Mouse (Mus musculus): Measurements from ENCODE around the gene Cep135. TPM values are rescaled to one million over a fixed set of nuclear protein-coding genes. Genes with fewer than 3 reads are reported as not detected.

Cep135 gene
- polyA plus RNA-seq, 1 experiment from 2014 or later: 3.6 TPM

DNA sequence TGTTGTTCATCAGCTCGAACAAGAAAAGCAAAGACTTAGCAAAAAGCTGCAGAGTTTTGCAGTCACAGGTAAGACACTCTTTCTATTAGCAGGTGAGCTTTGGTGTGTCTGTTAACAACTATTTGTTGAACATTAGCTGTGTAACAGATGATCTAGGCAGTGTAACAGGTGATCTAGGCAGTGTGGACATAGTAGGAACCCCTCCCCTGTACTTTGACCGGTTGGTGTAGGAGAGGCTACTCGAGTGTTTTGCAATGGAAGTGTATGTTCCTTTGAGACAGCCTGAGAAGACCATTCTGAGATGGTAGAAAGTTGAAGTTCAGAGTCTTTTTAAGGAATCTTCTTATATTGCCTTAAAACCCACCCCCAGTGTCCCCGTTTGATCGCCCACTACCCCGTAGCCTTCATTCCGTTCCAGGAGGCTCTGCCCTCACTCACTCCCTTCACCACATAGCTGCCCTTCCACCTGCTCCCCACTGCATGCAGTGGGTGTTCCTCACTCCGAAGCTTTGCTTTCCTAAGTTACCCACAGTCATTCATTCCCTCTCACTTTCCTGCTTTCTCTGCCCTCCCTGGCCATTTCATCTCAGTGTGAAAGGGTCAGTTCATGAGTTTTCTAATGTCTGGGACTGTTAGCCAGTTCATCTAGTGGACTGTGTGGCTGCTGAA, 21.3 kb downstream of the Cep135 start:
- Histone ChIP-seq H3K4me1 (replicated peaks) (no peaks in the 10 kb centered on the region), H3K9ac (no peak overlapping the region), H3K9me3 (no peaks in the 10 kb centered on the region), H3K4me2 (no peak overlapping the region), H3K27me3 (no peaks in the 10 kb centered on the region), H3K36me3 (peaks cover 69% of the 10 kb centered on the region), H3K4me3 (no peak overlapping the region), H3K27ac (replicated peaks) (no peak overlapping the region)
- 97% methylated on average over 8 of the region's 8 CpGs for WGBS
- ATAC-seq (ENCODE audit: low read depth): no peak

DNA sequence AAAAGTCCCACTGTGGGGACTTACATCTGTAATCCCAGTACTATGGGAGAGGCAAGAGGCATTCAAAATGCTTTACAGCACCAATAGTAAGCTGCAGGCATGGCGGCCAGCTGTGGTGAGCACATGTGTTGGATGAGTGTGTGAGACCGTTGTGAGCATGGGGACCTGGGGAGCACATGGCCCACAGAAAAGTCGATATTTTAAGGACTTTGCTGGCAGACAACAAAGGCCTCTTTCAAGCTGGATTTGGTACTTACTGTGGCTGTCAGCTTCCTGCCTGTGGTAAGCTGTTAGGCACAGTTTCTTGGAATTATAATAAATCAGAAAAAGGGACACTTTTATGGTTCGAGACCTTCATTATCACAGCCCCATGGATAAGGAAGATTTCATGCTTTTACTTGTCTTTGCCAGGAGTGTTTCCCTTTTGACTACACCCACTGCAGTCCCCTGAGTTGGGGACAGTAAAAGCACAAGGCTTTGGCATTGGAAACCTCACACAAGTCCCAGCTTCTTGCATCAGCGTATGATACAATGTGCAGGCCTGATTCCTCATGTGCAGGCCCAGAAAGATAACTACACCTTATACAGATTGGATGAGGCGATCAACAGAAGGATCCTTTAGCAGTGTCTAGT, 24.5 kb downstream of the Cep135 start:
- Histone ChIP-seq H3K9me3 (no peaks in the 10 kb centered on the region), H3K27ac (replicated peaks) (no peak overlapping the region), H3K36me3 (peaks cover 71% of the 10 kb centered on the region), H3K27me3 (no peaks in the 10 kb centered on the region), H3K9ac (no peak overlapping the region), H3K4me2 (no peak overlapping the region), H3K4me1 (replicated peaks) (no peaks in the 10 kb centered on the region), H3K4me3 (no peak overlapping the region)
- peak; percentile 53; the same call in 1 of the 2 replicates for ATAC-seq (ENCODE audit: low read depth)
- 37% methylated on average over 6 of the region's 6 CpGs for WGBS

DNA sequence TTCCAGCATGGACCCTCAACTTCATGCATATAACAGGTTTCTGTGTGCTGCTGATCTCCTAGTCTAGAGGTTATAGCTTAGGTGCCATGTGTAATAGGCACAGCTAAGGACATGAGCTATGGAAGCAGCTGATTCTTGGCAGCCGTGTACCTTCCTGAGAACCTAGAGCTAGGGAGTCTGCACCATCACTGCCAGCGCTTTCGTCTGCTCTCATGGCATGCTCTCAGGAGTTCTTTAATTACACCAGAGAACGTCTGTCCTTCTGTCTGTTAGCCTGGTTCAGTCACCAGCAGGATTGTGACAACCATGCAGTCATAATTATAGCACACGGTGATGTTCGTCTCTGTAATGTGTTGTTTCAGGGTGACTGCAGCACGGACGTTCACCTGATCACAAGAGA, 26.8 kb downstream of the Cep135 start:
- Histone ChIP-seq H3K9me3 (no peaks in the 10 kb centered on the region), H3K36me3 (peaks cover 72% of the 10 kb centered on the region), H3K4me3 (no peak overlapping the region), H3K27ac (replicated peaks) (no peak overlapping the region), H3K27me3 (no peaks in the 10 kb centered on the region), H3K4me2 (no peak overlapping the region), H3K4me1 (replicated peaks) (no peaks in the 10 kb centered on the region), H3K9ac (no peak overlapping the region)
- WGBS: 90% methylated on average over 8 of the region's 8 CpGs
- no peak for ATAC-seq (ENCODE audit: low read depth)

DNA sequence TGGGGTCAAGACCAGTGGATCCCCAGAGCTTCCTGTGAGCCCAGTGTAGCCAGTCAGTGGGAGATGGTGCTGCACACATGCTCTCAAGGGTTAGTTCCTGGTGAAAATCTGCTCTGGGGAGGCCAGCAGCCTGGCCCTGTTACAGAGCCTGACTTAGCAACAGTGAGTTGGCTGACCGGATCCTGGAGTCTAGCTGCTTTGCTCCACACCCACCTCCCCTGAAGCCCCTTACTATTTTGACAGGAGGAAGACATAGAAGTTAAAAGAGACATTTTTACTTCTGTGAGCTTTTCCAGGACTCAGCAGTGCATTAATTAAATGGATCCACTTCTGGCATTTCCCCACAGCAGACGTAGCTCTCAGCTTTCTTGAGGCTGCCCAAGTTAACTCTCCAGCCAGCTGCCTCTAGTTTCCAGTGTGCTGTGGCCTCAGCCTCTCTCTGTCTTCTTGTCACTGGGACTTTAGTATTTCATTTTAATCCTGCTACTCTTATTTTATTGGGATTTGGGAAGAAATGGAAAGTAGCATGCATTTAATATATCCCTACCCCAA, 27.8 kb downstream of the Cep135 start:
- Histone ChIP-seq H3K27me3 (no peaks in the 10 kb centered on the region), H3K9me3 (no peaks in the 10 kb centered on the region), H3K4me2 (no peak overlapping the region), H3K4me1 (replicated peaks) (no peaks in the 10 kb centered on the region), H3K27ac (replicated peaks) (no peak overlapping the region), H3K9ac (no peak overlapping the region), H3K36me3 (peaks cover 63% of the 10 kb centered on the region), H3K4me3 (no peak overlapping the region)
- 84% methylated on average over 2 of the region's 2 CpGs for WGBS
- ATAC-seq (ENCODE audit: low read depth): no peak

DNA sequence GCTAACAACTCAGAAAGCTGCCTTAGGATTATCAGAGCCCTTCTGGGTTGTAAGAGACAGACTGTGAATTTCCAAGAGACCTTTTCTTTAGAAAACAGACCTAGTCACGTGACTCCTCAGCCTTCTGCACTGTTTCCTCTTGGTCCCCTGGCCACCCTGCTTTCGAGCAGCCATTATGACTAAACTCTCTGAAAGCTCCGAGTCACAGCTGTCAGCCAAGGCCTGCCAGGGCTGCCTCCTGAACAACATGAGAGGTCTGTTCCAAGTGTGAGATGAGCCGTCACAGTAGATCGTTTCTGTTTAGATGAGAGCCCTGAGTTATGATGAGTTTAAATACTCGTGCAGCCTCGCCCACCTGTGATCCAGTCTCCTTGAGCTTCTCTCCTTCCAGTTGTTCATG, 30.3 kb downstream of the Cep135 start:
- H3K27ac ChIP-seq (replicated peaks): no peak overlapping the region
- H3K4me3 ChIP-seq: no peak overlapping the region
- H3K4me1 ChIP-seq (replicated peaks): no peaks in the 10 kb centered on the region
- no peaks in the 10 kb centered on the region for H3K9me3 ChIP-seq
- no peak overlapping the region for H3K4me2 ChIP-seq
- no peaks in the 10 kb centered on the region for H3K27me3 ChIP-seq
- ATAC-seq (ENCODE audit: low read depth): no peak
- H3K9ac ChIP-seq: no peak overlapping the region
- WGBS: 90% methylated on average over 7 of the region's 7 CpGs
- H3K36me3 ChIP-seq: peaks cover 58% of the 10 kb centered on the region

DNA sequence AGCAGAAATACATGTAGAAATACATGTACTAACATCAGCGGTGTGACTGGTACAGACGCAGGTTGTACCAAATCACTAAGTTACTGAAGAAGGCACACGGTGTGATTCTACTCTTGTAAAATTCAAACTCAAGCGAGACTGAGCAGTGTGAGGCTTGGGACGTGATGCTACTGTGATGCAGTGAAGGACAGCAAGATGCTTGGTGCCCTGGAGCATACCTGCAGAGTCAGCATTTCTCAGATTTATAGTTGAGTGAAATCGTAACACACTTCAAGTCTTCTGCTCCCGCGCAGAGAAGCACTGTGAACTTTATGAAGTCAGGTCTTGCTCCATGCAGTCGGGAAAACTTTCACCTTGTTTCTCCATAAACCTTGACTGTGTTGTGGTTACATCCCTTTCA, 35.3 kb downstream of the Cep135 start:
- Histone ChIP-seq H3K27me3 (no peaks in the 10 kb centered on the region), H3K9me3 (no peaks in the 10 kb centered on the region), H3K9ac (no peak overlapping the region), H3K27ac (replicated peaks) (no peak overlapping the region), H3K4me3 (no peak overlapping the region), H3K4me2 (no peak overlapping the region), H3K4me1 (replicated peaks) (no peaks in the 10 kb centered on the region), H3K36me3 (peaks cover 37% of the 10 kb centered on the region)
- 96% methylated on average over 9 of the region's 9 CpGs for WGBS
- no peak for ATAC-seq (ENCODE audit: low read depth)

DNA sequence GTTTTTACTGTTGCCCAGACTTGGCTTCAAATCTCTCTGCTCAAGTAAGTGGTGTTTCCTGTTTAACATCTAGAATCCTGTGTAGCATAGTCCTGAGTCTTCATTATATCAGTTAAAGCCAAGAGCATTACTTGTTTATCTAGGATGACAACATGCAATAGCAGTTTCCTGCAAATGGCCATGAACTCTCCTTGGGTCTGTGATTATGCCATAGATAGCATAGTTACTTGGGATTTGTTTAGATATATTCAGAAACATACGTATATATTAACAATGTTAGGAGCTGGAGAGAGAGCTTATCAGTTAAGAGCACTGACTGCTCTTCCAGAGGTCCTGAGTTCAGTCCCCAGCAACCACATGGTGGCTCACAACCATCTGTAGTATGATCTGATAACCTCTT, 39.3 kb downstream of the Cep135 start:
- WGBS: 96% methylated on average over 1 of the region's 1 CpGs
- no peak overlapping the region for H3K27ac ChIP-seq (replicated peaks)
- no peaks in the 10 kb centered on the region for H3K4me1 ChIP-seq (replicated peaks)
- no peak overlapping the region for H3K4me3 ChIP-seq
- no peak overlapping the region for H3K4me2 ChIP-seq
- H3K9me3 ChIP-seq: no peaks in the 10 kb centered on the region
- no peaks in the 10 kb centered on the region for H3K27me3 ChIP-seq
- H3K36me3 ChIP-seq: peaks cover 33% of the 10 kb centered on the region
- H3K9ac ChIP-seq: no peak overlapping the region
- no peak for ATAC-seq (ENCODE audit: low read depth)

DNA sequence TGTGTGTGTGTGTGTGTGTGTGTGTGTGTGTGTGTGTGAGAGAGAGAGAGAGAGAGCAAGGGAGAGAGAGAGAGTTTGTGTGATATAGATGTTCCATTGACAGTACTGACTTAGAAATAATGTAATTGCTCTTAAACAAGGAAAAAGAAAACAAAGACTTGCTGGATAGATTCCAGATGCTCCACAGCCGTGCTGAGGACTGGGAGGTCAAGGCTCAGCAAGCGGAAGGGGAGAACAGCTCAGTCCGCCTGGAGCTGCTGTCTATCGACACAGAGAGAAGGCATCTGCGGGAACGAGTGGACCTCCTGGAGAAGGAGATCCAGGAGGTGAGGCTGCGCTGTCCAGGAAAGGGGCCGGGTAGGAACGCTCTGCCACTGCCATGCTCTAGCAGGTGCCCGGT, 45.5 kb downstream of the Cep135 start:
- no peak overlapping the region for H3K27ac ChIP-seq (replicated peaks)
- H3K9ac ChIP-seq: no peak overlapping the region
- 76% methylated on average over 10 of the region's 10 CpGs for WGBS
- no peak overlapping the region for H3K4me2 ChIP-seq
- H3K4me1 ChIP-seq (replicated peaks): no peaks in the 10 kb centered on the region
- ATAC-seq (ENCODE audit: low read depth): no peak
- no peak overlapping the region for H3K4me3 ChIP-seq
- H3K36me3 ChIP-seq: peaks cover 67% of the 10 kb centered on the region
- H3K27me3 ChIP-seq: no peaks in the 10 kb centered on the region
- no peaks in the 10 kb centered on the region for H3K9me3 ChIP-seq

DNA sequence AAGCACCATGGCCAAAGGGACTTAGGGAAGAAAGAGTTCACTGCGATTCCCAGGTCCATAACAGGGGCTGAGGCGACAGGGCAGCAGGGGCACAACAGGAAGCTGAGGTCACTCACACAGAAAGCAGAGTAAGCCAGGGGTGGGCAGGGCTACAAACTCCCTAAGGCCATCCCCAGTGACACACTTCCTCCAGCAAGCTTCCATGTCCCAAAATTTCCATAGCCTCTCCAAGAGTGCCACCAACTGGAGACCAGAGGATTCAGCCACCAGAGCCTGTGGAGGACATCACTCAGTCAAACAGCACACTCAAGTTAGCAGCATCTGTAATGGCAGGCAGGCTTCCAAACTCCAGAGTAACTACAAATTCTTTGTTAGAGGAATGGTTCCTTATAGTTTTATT, 47.1 kb downstream of the Cep135 start:
- no peak overlapping the region for H3K27ac ChIP-seq (replicated peaks)
- no peaks in the 10 kb centered on the region for H3K9me3 ChIP-seq
- H3K36me3 ChIP-seq: peaks cover 79% of the 10 kb centered on the region
- WGBS: 90% methylated on average over 2 of the region's 2 CpGs
- no peak overlapping the region for H3K4me2 ChIP-seq
- H3K4me1 ChIP-seq (replicated peaks): no peaks in the 10 kb centered on the region
- no peak overlapping the region for H3K4me3 ChIP-seq
- no peaks in the 10 kb centered on the region for H3K27me3 ChIP-seq
- no peak for ATAC-seq (ENCODE audit: low read depth)
- no peak overlapping the region for H3K9ac ChIP-seq

DNA sequence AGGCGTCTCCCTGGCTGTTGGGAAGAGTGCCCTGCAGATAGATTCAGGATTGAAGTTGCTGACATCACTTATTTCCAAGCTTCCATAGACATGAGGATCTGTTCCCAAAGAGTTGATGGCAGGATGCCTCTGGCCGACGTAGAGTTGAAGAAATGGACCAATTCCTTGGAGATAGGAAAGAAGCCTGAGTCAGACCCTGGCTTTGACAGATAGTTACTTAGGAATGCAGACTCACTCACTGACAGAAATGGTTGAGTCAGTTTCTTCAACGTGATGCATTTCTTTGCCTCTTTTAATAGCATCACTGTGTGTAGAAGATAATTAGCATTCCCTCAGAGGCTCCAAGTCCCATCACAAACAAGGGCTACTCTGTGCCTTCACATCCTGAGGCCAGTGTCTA, 53.6 kb downstream of the Cep135 start:
- no peaks in the 10 kb centered on the region for H3K9me3 ChIP-seq
- H3K4me1 ChIP-seq (replicated peaks): no peaks in the 10 kb centered on the region
- H3K36me3 ChIP-seq: peaks cover 62% of the 10 kb centered on the region
- no peak overlapping the region for H3K9ac ChIP-seq
- ATAC-seq (ENCODE audit: low read depth): no peak
- no peak overlapping the region for H3K27ac ChIP-seq (replicated peaks)
- no peaks in the 10 kb centered on the region for H3K27me3 ChIP-seq
- no peak overlapping the region for H3K4me3 ChIP-seq
- 90% methylated on average over 4 of the region's 4 CpGs for WGBS
- H3K4me2 ChIP-seq: no peak overlapping the region

DNA sequence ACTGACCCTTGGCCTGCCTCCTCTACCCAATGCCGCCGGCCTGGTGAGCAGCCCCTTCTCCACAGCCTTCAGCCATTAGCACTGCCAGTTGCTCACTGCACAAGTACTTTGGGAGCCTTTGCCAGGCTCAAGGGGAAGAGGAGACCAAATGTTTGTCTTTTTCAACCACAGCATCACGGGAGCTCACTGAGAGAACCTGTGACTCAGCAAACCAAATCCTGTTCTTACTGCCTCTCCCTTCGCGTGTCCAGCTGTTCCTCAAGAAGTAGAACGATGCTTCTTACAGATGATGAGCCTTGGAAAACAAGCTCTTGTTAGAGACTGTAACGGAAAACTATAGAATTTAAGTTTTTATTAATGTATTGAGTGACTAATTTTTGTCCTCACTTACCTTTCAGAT, 55.7 kb downstream of the Cep135 start:
- no peak overlapping the region for H3K4me3 ChIP-seq
- no peak for ATAC-seq (ENCODE audit: low read depth)
- H3K4me2 ChIP-seq: no peak overlapping the region
- no peak overlapping the region for H3K9ac ChIP-seq
- H3K4me1 ChIP-seq (replicated peaks): no peaks in the 10 kb centered on the region
- no peak overlapping the region for H3K27ac ChIP-seq (replicated peaks)
- no peaks in the 10 kb centered on the region for H3K9me3 ChIP-seq
- 92% methylated on average over 7 of the region's 7 CpGs for WGBS
- H3K27me3 ChIP-seq: no peaks in the 10 kb centered on the region
- H3K36me3 ChIP-seq: peaks cover 46% of the 10 kb centered on the region

DNA sequence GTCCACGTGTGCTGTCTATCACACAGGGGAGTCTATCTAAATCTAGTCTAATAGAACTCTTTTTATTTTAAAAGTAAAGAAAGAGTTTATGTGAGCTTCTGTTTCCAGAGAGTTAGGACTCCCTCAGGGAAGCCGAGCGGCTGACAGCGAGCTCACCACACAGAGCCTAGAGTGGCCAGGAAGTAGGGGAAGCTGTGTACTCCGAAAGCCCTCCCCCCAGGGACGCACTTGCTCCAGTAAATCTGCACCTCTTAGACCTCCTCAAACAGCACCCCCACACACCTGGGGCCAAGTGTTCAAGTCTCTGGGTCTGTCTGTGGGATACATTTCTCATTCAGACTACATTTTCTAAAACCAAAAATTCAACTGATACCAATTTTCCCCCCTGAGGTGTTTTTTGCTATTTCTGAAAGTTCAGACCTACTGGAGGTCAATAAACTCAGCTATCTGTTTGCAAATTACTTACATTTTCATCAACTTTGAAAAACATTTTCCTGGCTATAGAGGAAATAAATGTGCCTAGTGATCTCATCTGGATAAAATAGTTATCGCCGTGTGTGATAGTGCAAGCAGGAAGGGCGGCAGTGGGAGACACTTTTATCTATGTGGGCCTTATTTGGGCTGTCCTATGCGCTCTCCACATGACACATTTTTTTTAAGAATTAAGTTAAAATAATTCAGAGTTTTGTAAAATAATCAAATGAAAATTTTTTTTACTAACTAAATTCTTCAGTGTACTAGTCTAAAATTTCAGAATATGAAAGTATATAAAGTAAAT, 56.8 kb downstream of the Cep135 start:
- ATAC-seq (ENCODE audit: low read depth): no peak
- Histone ChIP-seq H3K27me3 (no peaks in the 10 kb centered on the region), H3K4me2 (no peak overlapping the region), H3K9me3 (no peaks in the 10 kb centered on the region), H3K27ac (replicated peaks) (no peak overlapping the region), H3K9ac (no peak overlapping the region), H3K36me3 (peaks cover 37% of the 10 kb centered on the region), H3K4me3 (no peak overlapping the region), H3K4me1 (replicated peaks) (no peaks in the 10 kb centered on the region)
- 90% methylated on average over 10 of the region's 10 CpGs for WGBS
